Mouse (Mus musculus): ENCODE measurements around the gene A230072I06Rik. TPM values are rescaled to one million over a fixed set of nuclear protein-coding genes. Genes with fewer than 3 reads are reported as not detected.

A230072I06Rik gene
- polyA plus RNA-seq, 1 experiment from 2014 or later = not detected

DNA sequence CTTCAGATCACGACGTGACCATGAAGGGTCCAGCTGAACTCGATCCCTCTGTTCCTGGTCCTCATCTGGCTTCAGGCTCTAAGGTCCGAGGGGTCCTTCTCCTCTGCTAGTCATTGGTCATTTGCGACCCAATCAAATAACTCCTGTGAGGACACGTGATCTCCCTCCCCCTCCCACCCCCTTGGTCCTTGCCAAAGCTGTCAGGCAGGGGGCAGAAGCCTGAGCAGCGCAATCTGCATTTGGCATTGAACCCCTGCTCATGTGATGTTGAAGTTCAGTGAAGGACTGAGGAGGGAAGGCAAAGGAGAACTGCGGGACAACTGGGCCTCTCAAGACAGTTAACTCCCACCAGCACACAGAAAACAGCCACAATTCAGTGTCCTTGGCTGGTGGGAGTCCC is 51.4 kb downstream of the A230072I06Rik start:
- no peak overlapping the region for H3K4me3 ChIP-seq (ENCODE audit: low read depth, low read length)
- H3K36me3 ChIP-seq (ENCODE audit: control insufficient read depth, insufficient read depth) = no peaks in the 10 kb centered on the region
- 22% methylated on average over 8 of the region's 8 CpGs for WGBS (ENCODE audit: insufficient replicate concordance)
- no peak overlapping the region for H3K9ac ChIP-seq (ENCODE audit: low read depth, low read length)
- no peak for ATAC-seq (ENCODE audit: low read depth)
- no peak overlapping the region for H3K4me2 ChIP-seq (ENCODE audit: low read depth, low read length)
- H3K27ac ChIP-seq (ENCODE audit: low read length) = no peak overlapping the region
- H3K4me1 ChIP-seq (ENCODE audit: control insufficient read depth, low read depth, low read length) = no peaks in the 10 kb centered on the region
- no peaks in the 10 kb centered on the region for H3K27me3 ChIP-seq (ENCODE audit: control insufficient read depth, insufficient read depth, low read depth, low read length)
- H3K9me3 ChIP-seq (replicated peaks; ENCODE audit: control insufficient read depth, low read length) = no peaks in the 10 kb centered on the region

Other genes starting within 250 kb of the A230072I06Rik start
- not detected in 2 replicates for gene Sox1, start 116.5 kb downstream of the A230072I06Rik start, polyA plus RNA-seq (2015; fragmentation: Nextera tagmentation; extraction: Ambion mirVana)

Measured in liver, embryonic 16.5 days (tissue).